Mouse (Mus musculus) kidney, adult 10 weeks (tissue): Measurements from ENCODE around the gene Entpd4b. TPM values are rescaled to one million over a fixed set of nuclear protein-coding genes. Genes with fewer than 3 reads are reported as not detected.

ENCODE experiments used
- polyA plus RNA-seq: library from polyadenylated mRNA; stranded (reverse); fragments of 350-450 nt; fragmentation: Illumina TruSeq; extraction: RNeasy Lipid Tissue Mini Kit (QIAGEN cat#74804); gene quantifications from one replicate; pipeline ENCODE4 v1.2.3, GENCODE M21; 2014; ENCODE audit warnings: low read depth, low replicate concordance

Gene Entpd4b
- 16.3 TPM for polyA plus RNA-seq

GRCm38 (mm10) chr14:69555110-69555831 lies at the start of gene Entpd4b:
Gene Entpd4b (plus strand): TSS chr14:69555424.

GRCm38 (mm10) chr14:69512449-69512848 lies 42.8 kb upstream of the Entpd4b start, which contains the start of gene Gm27179:
Gene Gm27179 (minus strand): TSS chr14:69512549.

Other genes with a start within 250 kb of the Entpd4b start
- 2.1 TPM for gene Gm16867, start 52.1 kb upstream of the Entpd4b start, polyA plus RNA-seq
- gene Gm27179, start 42.9 kb upstream of the Entpd4b start, polyA plus RNA-seq, result not detected